Mouse (Mus musculus) left cerebral cortex, postnatal 25 days (tissue): ENCODE results near the gene Samd10. TPM values are rescaled to one million over a fixed set of nuclear protein-coding genes. Genes with fewer than 3 reads are reported as not detected.

ENCODE experiments used
- DNase-seq, 2 experiments: peaks; one replicate each; pipeline ENCODE4 v3.0.0; 2022; ENCODE audit warnings: low spot score in 2 of 2, mixed read lengths in 1 of 2
- intact Hi-C: fragments of 180-260 bp; cut with DNase I; formaldehyde crosslinking; loops from one replicate; pipeline ENCODE4 v1.15.1; 2025
- microRNA-seq, 2 experiments: library from miRNA; unstranded; fragments of <30 nt; microRNA quantifications; one replicate each; pipeline ENCODE4 v1.2.0; 2022
- total RNA-seq, 2 experiments: library from RNA; stranded (reverse); gene quantifications; 2 replicates each; pipeline ENCODE4 v1.2.3; 2021

Samd10 gene
- total RNA-seq, 2 experiments from 2014 or later, result 19.4 to 20.2 TPM

DNA sequence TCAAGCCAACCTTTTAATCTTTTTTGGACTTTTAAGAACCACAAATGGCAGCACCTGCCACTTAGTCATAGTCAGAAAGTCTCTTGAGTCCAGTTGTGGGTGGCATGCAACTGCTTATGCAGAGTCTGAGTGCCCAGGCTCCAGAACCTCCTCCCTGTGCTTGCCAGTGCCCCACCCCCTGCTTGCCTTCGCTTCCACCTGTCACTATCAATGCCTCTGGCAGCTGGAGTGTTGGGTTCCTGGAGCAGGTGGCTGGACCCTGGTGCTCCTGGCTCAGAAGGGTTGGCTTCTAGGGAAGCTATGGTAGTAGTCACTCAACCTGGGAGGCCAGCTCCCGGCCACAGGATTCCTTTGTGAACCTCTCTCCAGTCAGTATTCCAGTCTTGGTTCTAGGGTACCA is 48.8 kb downstream of the Samd10 start:
- DNase-seq, result no peak
- intact Hi-C loops, result no loop called here

DNA sequence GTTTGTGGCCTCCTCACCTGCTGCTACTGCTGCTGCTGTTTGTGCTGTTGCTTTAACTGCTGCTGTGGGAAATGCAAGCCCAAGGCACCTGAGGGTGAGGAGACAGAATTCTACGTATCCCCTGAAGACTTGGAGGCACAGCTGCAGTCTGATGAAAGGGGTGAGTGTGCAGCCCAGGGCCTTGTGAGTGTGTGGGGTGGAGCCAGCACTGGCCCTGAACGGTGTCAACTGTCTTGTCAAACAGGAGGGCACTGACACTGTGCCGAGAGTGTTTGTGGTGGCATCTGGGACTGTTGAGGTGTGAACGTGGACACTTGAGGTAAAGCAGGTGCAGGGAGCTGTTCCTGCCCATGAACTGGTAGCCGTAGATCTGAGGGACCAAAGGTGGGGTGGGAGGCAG is 50.3 kb downstream of the Samd10 start:
- intact Hi-C loops, result no loop called here
- DNase-seq, result no peak

DNA sequence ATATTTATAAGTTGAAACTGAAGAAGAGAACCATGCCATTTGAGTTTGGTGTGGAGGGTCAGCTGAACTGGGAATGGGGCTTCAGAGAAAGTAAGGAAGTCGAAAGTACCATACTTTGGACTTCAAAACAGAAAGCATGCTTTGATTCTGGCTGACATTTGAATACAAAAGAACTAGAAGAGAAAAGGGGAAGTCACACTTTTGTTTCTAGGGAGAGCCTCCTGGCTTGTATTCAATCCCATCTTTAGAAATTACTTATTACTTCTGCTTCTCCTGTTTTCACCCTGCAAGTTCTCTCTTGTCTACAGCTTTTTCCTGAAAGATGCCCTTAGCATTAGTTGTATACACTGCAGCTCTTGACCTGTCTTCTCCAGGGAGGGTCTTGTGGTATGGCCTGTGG is 50.8 kb downstream of the Samd10 start:
- no peak for DNase-seq
- intact Hi-C loops, result no loop called here

DNA sequence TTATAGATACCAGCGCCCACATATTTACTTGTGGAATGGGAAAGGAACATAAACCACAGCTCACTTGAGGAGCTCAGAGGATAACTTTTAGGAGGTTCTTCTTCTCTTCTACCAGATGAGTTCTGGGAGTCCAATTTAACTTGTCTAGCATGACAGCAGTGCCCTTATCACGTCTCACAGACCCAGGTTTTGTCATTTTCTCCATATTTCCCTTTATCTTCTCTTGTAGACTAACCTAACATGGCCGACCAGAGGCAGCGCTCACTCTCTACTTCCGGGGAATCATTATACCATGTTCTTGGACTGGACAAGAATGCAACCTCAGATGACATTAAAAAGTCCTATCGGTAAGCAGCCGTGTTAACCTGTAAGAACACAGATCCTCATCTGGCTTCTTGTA is 52.9 kb downstream of the Samd10 start:
- intact Hi-C loops, result no loop called here
- DNase-seq, result no peak

Small RNA genes within 50 kb of the gene (microRNA-seq; reads per million reads assigned to microRNA genes)
- 0 to 0.25 reads per million in 2 experiments for gene Mir7006

Other genes starting within 250 kb of the Samd10 start
- 10 to 100 TPM; 64.8 to 68.0 TPM for gene Zgpat, start 234.3 kb downstream of the Samd10 start, total RNA-seq
- gene Arfrp1, start 233.8 kb downstream of the Samd10 start, total RNA-seq, result 10 to 100 TPM; 39.5 to 41.4 TPM
- gene Lime1, start 219.1 kb downstream of the Samd10 start, total RNA-seq, result 10 to 100 TPM; 35.8 to 39.1 TPM
- gene Zbtb46, start 139.8 kb downstream of the Samd10 start, total RNA-seq, result 10 to 100 TPM; 11.2 to 15.3 TPM
- gene Abhd16b, start 106.0 kb downstream of the Samd10 start, total RNA-seq, result not detected
- gene Tpd52l2, start 102.1 kb downstream of the Samd10 start, total RNA-seq, result 10 to 100 TPM; 74.7 to 76.8 TPM
- gene Dnajc5, start 78.7 kb downstream of the Samd10 start, total RNA-seq, result 100 to 1,000 TPM; 289 to 296 TPM
- 10 to 100 TPM; 44.2 to 50.5 TPM for gene Uckl1, start 14.3 kb downstream of the Samd10 start, total RNA-seq
- 10 to 100 TPM; 51.0 to 51.7 TPM for gene Prpf6, start 7.3 kb downstream of the Samd10 start, total RNA-seq
- 10 to 100 TPM; 76.5 to 89.2 TPM for gene Zfp512b, start 6.4 kb downstream of the Samd10 start, total RNA-seq
- gene Gm29797, start 57.8 kb upstream of the Samd10 start, total RNA-seq, result not detected
- gene Sox18, start 72.4 kb upstream of the Samd10 start, total RNA-seq, result 10 to 100 TPM; 10.9 to 11.4 TPM
- 10 to 100 TPM; 61.9 to 63.3 TPM for gene Tcea2, start 81.1 kb upstream of the Samd10 start, total RNA-seq
- 10 to 100 TPM; 30.2 to 35.3 TPM for gene Rgs19, start 94.8 kb upstream of the Samd10 start, total RNA-seq
- gene Lkaaear1, start 99.2 kb upstream of the Samd10 start, total RNA-seq, result not detected
- 10 to 100 TPM; 56.1 to 57.3 TPM for gene Oprl1, start 115.8 kb upstream of the Samd10 start, total RNA-seq
- 10 to 100 TPM; 17.4 to 18.1 TPM for gene Myt1, start 164.1 kb upstream of the Samd10 start, total RNA-seq
- gene Pcmtd2, start 238.6 kb upstream of the Samd10 start, total RNA-seq, result 10 to 100 TPM; 78.2 to 95.2 TPM